Mouse (Mus musculus) embryonic stem cell, embryonic (primary cell): ENCODE data around the gene Net1.

Experiments
- CTCF ChIA-PET, 4 experiments: fragments of 300-600 bp in 2 of 4; fragments of 350-600 bp in 2 of 4; sonication (Branson Sonifier 250); formaldehyde crosslinking; loops; one replicate each; lab custom pipeline; 2022; ENCODE audit warnings: inconsistent platforms in 2 of 4; lab: Charles Lee
- POLR2A ChIA-PET, 4 experiments: fragments of 300-600 bp in 2 of 4; fragments of 350-600 bp in 2 of 4; sonication (Branson Sonifier 250); formaldehyde crosslinking; loops; one replicate each; lab custom pipeline; 2022; ENCODE audit warnings: antibody characterized with exemption in 4 of 4, inconsistent platforms in 1 of 4; lab: Charles Lee

Gene Net1

DNA sequence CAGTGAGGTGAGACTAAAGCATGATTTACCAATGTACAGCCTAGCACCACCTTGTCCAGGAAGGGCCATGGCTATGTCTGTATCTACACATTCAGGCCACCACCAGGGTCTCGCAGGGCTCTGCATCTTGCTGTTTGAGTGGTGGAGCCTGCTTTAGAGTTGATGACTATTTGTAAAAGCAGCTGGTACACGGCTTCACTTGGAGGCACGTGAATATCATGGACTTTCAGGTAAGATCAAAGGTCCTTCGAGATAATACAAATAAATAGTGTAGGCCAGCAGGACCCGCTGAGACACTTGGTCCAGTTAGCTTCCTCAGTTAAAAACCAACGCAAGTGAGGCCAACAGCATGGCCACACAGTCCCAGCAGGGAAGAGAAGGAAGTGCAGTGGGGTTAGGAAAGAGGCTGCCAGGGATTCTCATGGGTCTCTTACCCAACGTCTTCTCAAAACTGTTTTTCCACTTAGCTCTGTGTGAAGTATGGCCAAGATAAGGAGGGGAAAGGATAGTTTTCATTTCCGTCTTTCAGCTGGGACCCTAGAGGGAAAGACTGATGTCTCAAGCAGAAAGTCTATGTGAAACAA lies 22.5 kb downstream of the Net1 start:
- ChIA-PET CTCF (interaction anchor here (0.6 to 4.7 kb wide), 6 partner anchors 15 to 262 kb away, joined by 3 to 36 read pairs (median 4); no protein-coding TSS in a partner anchor), POLR2A (interaction anchor here in 1 of 4 experiments (0.6 to 1.6 kb wide), 4 partner anchors 23 to 207 kb away, joined by 3 to 4 read pairs (median 3); partner anchors contain the start of genes Net1, Tubal3 and Ucn3)

DNA sequence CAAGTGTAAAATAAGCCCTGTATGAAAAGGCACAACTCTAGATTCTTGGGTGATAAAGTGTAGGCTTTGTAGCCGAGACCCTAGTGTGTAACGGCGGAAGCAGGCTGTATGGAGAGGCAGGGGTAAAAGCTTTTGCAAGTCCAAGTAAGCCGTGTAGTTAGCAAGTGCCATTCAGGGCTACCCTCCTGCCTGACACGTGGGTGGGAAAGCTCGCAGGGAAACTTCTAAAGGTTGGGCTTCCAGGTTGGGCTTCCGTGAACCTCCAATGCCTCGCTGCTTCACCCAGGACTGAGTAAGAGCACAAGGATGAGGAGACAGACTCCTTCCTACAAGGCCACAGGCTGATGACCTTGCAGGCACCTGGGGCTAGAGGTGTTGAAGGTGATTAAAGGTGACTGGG lies 23.5 kb downstream of the Net1 start:
- POLR2A ChIA-PET: interaction anchor here in 3 of 4 experiments (0.6 to 1.8 kb wide), 7 partner anchors 16 to 229 kb away, joined by 3 to 13 read pairs (median 3); partner anchors contain the start of genes Net1 (in 2 of the 3), Tubal3 (in 2 of the 3) and Ucn3 (in 1 of the 3)
- CTCF ChIA-PET: interaction anchor here in 3 of 4 experiments (0.5 to 4.7 kb wide), 4 partner anchors 32 to 229 kb away, joined by 3 to 36 read pairs (median 14); no protein-coding TSS in a partner anchor

- CTCF ChIA-PET: interaction anchor here in 3 of 4 experiments (0.5 to 4.7 kb wide), 6 partner anchors 27 to 228 kb away, joined by 3 to 36 read pairs (median 6); no protein-coding TSS in a partner anchor
- POLR2A ChIA-PET: interaction anchor here (0.6 to 1.8 kb wide), 31 partner anchors 8 to 362 kb away, joined by 3 to 13 read pairs (median 4); partner anchors contain the start of genes Net1 (in 2 of the 4), Tubal3 (in 2 of the 4) and Gdi2 (in 1 of the 4)
These were observed 24.8 kb downstream of the Net1 start for GRCm38 (mm10) chr13:3893126-3893734.

DNA sequence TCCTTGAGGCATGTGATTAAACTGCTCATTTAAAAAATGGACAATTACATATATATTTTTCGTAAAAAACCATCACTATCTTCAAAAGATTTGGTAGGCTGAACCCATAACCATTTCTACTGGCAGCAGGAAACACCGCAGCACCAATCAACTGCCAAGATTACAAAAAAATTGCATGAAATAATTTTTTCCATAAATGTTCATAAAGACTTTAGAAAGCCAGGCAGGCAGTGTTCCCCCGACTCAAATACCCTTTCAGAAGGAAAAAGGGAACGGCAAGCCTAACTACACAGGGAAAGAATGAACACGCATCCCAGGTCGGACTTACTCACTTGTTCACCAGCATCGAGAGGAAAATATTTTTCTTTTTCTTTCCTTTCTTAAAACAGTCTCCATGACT lies 25.4 kb downstream of the Net1 start:
- CTCF ChIA-PET: interaction anchor here in 2 of 4 experiments (2.2 to 4.7 kb wide), 2 partner anchors 227 kb away, joined by 23 to 36 read pairs; no protein-coding TSS in a partner anchor
- POLR2A ChIA-PET: interaction anchor here (0.7 to 1.8 kb wide), 16 partner anchors 9 to 356 kb away, joined by 3 to 9 read pairs (median 4); no protein-coding TSS in a partner anchor

GRCm38 (mm10) chr13:3891479-3892087 lies 26.4 kb downstream of the Net1 start:
- POLR2A ChIA-PET: interaction anchor here in 1 of 4 experiments (0.6 kb wide), 1 partner anchor 105 kb away, joined by 3 read pairs; no protein-coding TSS in a partner anchor
- CTCF ChIA-PET: no interaction called here

DNA sequence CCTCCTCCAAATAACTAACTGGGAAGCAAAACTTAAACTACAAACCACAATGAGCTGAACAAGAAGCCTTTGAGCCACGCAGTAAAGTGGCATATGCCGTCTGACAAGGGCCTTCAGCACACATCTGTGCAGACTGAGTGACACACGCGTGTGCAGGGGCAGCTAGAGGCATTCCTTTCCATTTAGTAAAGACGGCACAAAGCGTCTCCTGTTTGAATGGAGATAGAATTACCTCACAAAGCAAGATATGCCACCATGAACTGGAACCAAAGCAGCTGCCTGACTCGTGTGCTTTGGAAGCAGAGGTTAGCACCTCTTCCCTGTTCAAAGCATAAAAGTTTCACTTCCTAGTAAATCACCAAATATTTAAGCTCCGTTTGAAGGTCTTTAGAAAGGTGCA lies 28.0 kb downstream of the Net1 start:
- CTCF ChIA-PET: no interaction called here
- POLR2A ChIA-PET: interaction anchor here in 2 of 4 experiments (0.9 to 1.4 kb wide), 2 partner anchors 12 to 24 kb away, joined by 3 read pairs; no protein-coding TSS in a partner anchor

DNA sequence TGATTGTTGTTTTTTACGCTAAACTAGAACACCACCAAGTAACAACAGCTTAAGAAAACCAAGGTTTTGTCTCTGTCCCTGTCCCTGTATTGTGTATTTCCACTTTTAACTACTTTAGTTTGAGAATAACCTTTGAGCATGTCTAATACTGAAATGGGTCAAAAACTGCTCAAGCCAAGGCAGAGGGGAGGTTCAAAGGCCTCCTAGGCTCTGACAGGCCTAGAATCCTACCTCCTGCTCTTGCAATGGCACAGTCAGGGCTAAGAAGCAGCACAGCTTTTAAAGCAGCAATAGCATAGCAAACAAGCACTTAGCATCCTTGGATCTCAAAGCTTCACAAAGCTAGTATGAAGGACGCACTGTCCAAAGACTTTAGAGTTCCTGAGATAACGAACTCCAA lies 28.9 kb downstream of the Net1 start:
- ChIA-PET POLR2A (interaction anchor here in 1 of 4 experiments (1.4 kb wide), 1 partner anchor 11 kb away, joined by 3 read pairs; no protein-coding TSS in a partner anchor), CTCF (no interaction called here)

DNA sequence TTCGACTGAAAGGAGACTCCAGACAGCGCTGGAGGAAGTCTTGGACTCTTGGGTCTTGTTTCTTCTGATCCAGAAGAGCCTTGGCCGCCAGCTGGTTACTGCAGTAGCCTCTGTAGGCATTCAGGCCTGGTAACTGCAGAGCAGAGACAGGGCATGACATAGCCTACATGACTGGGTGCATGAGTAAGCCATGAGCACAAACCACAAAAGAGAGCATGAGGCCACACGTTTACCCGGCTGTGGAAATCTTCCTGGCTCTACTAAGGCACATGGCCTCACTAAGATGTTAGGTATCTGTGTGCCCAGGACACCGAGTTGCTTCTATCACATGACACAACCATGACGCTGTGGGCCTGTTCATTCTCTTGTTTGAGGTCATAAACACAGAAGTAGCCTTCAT lies 31.4 kb downstream of the Net1 start:
- CTCF ChIA-PET: no interaction called here
- POLR2A ChIA-PET: no interaction called here

DNA sequence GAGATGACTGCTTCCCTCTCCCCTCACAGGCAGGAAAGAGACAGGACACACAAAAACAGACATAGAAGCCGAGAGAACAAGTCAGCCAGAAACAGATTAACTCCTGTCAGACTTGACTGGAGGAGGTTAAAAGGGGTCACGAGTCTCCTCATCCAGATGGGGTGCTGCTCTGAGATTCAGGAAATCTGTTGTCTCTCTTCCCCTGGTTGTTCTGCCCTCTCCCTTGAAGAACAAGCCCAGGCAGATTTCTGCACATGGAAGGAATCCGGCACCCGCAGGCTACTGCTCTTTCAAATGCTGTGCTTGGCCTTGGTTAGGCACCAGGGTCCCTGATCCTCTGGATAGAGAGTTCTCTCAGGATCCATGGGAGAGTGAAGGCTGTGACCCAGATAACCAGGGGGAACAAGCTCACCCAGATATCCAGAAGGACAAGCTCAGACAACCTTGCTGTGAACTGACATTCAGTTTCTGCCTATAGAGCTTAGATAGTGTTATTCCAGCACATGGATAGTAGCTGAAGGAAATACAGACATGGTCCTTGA lies 40.3 kb downstream of the Net1 start:
- POLR2A ChIA-PET: interaction anchor here in 2 of 4 experiments (0.7 to 2.5 kb wide), 3 partner anchors 12 to 16 kb away, joined by 3 to 5 read pairs (median 5); no protein-coding TSS in a partner anchor
- CTCF ChIA-PET: no interaction called here

DNA sequence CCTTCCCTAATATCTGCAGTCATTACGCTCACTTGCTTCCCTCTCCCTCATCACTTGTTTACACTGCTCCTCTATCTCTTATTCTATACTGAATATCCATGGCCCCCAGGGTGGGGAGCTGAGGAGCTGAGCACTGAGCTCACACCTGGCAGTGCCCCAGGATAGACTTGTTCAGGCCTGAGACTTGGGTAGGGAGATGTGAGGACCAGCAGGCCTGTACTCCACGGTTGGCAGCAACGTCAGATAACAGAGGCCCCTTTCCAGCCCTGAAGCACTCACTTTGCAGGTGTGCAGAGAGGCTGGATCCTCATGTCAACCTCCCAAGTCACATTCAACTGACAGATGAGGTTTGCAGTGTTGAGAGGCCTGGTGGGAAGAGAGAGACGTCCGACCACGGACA lies 40.8 kb downstream of the Net1 start:
- POLR2A ChIA-PET: interaction anchor here in 2 of 4 experiments (0.7 to 2.5 kb wide), 3 partner anchors 16 to 147 kb away, joined by 3 to 5 read pairs (median 5); no protein-coding TSS in a partner anchor
- CTCF ChIA-PET: no interaction called here

GRCm38 (mm10) chr13:3876448-3876847 lies 41.6 kb downstream of the Net1 start:
- CTCF ChIA-PET: no interaction called here

GRCm38 (mm10) chr13:3872832-3873231 lies 45.2 kb downstream of the Net1 start:
- POLR2A ChIA-PET: no interaction called here
- CTCF ChIA-PET: no interaction called here

More at GRCm38 (mm10) chr13:3876448-3876847, 41.6 kb downstream of the Net1 start:
- POLR2A ChIA-PET: interaction anchor here in 3 of 4 experiments (0.7 to 2.5 kb wide), 4 partner anchors 10 to 146 kb away, joined by 3 to 5 read pairs (median 4); no protein-coding TSS in a partner anchor

- CTCF ChIA-PET: no interaction called here
These were observed 48.1 kb downstream of the Net1 start for GRCm38 (mm10) chr13:3869901-3870300.

DNA sequence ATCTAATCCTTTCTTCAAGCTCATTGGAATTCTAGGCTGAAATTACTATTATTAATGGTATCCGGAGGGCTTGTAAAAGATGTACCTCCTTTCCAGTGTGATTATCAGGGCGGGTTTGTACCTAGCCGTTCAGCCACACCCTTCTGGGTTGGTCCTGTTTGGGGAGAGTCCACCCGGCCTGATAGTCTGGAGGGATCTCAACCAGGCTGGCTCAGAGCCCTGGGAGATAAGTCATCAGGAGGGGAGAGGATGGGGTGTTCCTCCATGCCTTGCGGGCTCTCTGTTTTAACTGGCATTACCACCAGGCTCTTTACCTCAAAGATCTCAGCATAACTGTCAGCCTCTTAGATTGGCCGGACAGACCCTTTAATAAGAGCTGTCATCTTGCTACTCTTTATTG lies 50.9 kb downstream of the Net1 start:
- ChIA-PET CTCF (interaction anchor here in 2 of 4 experiments (0.6 to 1.3 kb wide), 2 partner anchors 44 to 205 kb away, joined by 3 to 5 read pairs; no protein-coding TSS in a partner anchor), POLR2A (interaction anchor here in 3 of 4 experiments (0.5 to 2.2 kb wide), 9 partner anchors 8 to 214 kb away, joined by 3 to 15 read pairs (median 4); no protein-coding TSS in a partner anchor)

More at GRCm38 (mm10) chr13:3869901-3870300, 48.1 kb downstream of the Net1 start:
- POLR2A ChIA-PET: no interaction called here

DNA sequence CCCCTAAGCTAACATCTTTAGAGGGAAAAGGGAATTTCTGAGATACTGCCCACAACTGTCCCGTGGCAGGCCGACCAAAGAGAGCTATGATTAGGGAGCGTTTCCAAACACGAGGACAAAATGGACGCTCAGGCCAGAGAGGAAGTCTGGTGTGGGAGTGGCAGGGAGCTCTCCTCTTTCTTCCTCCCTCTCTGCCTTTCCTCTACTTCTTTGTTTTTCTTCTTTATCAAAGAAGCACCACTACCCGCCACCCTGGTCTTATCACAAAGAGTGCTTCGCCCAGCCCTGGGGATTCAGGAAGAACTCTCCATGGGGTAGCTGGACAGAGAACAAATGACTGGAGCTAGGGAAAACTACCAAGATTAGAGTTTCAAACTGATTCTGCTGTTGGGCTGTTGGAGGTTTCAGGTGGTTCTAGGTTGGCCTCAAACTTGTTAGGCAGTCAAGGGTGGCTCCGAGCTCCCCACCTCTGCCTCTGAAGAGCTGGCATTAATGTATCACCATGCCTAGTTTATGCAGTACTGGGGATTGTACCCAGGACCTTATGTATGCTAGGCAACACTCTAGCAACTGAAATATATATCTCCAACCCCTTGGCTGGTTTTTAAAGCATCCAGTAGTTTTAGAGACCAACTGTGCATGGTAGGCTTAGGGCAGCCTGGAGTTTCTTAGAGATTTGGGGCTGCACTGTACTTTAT lies 51.5 kb downstream of the Net1 start:
- ChIA-PET POLR2A (interaction anchor here in 3 of 4 experiments (0.5 to 2.2 kb wide), 14 partner anchors 9 to 233 kb away, joined by 3 to 15 read pairs (median 3); partner anchors contain the start of genes Net1 (in 1 of the 3) and Tubal3 (in 1 of the 3)), CTCF (interaction anchor here in 2 of 4 experiments (1.0 to 1.3 kb wide), 3 partner anchors 27 to 225 kb away, joined by 3 to 5 read pairs (median 3); no protein-coding TSS in a partner anchor)

- ChIA-PET POLR2A (interaction anchor here in 2 of 4 experiments (0.6 to 2.2 kb wide), 12 partner anchors 9 to 233 kb away, joined by 3 to 15 read pairs (median 4); partner anchors contain the start of genes Net1 (in 1 of the 2) and Tubal3 (in 1 of the 2)), CTCF (interaction anchor here in 2 of 4 experiments (1.0 to 1.3 kb wide), 3 partner anchors 28 to 224 kb away, joined by 3 to 5 read pairs (median 3); no protein-coding TSS in a partner anchor)
These were observed 52.2 kb downstream of the Net1 start for GRCm38 (mm10) chr13:3865648-3866354.
